Mouse (Mus musculus) ZHBTc4 (cell line): ENCODE measurements around the gene Phactr2.

Source experiments
- DNase-seq: peaks from one replicate; pipeline ENCODE4 v3.0.0-alpha.2; 2011; ENCODE audit warnings: low read depth, low spot score

Gene Phactr2

DNA sequence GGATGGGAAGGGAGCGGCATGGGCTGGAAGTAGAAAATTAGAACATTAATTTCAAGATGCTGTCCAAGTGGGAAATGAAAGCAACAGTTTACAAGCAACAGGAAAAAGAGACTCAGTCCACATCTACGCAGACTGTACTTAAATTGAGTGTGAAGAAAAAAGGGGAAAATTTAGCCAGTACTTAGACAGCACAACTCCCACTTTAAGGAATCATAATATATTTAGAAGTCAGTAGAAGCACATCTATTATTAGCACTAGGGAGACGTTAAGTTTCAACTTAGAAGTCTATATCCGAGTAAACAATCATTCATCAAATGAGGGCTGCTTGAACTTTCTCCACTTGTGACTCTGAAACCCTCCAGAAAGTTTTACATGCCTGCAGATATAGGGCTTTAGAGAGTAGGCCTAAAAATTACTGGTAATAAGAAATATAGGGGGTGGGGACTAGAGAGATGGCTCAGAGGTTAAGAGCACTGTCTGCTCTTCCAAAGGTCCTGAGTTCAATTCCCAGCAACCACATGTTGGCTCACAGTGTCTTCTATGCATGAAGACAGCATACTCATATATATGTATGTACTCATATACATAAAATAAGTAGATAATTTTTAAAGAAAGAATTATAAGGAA is 142.7 kb downstream of the Phactr2 start:
- no peak for DNase-seq

DNA sequence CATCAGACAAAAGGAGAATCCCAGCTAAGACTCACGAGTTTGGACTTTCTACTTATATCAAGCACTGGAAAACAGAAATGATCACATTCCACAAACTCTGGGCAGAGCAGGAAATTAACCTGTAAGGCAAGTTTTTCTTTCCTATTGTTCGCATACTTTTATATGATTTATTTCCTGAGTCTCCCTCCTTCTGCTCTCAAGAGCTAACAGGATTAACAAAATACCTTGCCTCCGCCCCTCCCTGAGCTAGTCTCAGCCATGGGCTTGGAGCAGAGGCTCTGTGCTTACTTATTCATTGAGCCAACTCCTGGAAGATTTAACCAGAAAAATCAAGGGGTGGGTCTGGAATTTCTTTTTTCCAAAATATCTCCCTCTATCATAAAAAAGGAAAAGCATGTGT is 145.6 kb downstream of the Phactr2 start:
- DNase-seq: no peak

DNA sequence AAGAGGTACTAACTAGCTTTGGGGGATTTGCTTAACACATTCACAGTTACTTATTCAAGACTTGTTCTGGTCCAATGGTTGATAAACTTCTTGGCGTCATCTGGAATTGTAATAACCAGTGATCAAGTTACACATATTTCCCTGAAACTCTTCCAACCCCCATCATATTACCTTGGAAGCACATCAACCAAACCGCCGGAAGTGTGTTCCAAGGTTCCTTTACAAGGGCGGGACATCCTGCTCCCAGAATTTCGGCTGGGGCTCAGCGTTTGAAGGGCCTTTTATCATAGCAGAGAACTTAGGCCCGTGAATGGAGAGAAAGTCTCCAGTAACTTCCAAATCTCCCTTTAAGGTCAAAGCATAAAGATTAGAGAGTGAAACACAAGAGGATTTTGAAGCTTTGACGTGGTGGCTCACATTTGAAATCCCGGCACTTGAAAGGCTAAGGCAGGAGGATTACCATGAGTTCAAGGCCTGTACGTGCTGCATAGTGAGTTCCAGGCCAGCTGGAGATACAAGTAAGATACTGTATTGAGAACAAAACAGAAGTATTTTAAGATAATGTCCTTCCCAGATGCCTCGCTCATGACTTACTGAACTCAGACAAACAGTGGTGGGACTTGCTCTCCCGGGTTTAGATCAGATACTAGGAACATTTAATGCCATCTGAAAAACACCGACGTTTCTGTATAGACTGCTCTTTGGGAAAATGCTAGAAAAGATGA is 147.9 kb downstream of the Phactr2 start:
- no peak for DNase-seq

DNA sequence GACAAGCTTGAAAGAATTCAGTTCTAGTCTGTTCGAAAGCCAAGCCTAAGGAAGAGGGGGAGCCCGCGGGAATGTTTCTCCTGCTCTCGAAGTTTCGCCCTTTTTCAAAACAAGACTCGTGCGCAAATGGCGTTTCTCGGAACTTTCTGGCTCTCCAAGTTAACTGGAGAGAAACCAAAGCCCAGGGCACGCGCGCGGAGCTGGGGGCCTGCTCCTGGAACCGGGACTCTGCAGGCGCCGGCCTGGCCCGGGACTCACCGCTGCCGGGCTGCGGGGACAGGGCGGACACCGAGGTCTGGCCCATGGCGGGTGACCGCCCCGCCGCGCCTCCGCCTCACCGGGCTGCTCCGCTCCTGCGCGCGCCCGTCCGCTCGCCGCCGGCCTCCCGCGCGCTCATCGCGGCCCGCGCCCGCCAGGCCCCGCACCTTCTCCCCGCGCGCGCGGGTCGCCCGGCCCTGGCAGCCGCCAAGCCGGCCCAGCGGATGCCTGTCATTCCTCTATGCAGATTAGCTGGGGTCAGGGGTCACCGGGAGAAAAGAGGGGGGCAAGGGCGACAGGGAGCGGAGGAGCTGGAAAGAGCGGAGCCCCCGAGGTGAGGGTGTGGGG is 150.3 kb downstream of the Phactr2 start:
- DNase-seq: peak; percentile 77

DNA sequence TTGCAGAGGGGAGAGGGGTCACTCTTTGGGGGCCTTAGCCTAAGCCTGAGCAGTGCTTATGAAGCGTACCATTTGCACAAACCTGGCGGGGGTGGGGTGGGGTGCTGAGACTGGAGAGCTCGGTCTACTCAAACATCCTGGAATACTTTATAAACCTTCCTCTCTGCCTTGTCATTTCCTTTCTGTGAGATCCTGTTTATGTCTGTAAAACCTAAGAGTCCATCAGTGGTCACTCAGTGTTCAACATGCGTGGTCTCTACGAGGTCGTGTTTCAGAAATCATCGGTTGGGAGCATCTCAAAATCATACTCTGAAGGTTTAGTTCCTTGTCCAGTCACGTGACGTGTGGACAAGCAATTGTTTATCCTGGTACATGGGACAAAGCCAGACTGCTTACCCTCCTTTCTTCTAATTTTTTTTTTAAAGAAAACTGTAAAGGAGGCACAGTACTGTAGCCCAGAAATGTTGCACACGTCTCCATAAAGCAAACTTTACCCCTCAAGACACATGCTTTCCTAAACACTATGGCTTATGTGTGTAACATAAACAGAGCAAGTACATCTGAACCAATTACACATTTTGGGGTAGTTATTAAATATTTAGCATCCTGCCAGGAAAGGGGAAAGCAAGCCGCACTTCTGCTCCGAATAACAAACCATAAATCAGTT is 150.9 kb downstream of the Phactr2 start:
- peak; percentile 16 for DNase-seq

DNA sequence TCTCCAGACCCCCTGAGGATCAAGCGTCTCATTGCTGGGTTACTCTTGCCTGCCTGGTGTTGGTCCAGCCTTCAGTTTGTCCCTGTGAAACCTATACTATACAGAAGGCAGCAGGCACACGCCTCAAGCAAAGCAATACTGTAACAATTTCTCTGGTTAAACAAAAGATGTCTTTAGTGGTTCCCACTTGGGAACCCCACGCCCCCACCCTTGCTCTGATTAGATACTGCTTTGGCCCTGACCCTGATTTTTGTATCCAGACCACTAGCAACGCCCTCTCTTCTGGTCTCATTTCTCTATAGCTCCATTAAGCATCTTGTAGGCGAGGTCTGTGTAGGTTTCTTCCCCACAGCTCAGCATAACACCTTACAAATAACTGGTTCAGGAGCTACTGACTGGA is 159.2 kb downstream of the Phactr2 start:
- no peak for DNase-seq

DNA sequence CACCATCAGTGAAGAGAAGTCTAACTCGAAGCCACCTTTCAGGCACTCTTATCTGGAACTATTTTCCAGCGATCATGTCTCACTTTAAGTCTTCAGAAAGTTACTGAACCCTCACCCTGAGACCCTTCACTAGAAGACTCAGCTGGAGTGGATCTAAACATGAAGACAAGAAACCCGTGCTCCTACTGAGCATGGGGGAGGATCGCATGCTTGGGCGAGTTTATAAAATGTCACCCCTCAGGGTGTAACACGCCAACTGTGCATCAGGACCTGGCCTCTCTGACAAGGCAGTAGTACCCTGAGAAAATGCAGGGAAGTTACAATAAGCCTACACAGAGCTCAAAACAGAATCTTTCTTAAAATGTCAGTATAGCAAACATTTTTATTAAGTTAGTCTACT is 161.6 kb downstream of the Phactr2 start:
- no peak for DNase-seq

DNA sequence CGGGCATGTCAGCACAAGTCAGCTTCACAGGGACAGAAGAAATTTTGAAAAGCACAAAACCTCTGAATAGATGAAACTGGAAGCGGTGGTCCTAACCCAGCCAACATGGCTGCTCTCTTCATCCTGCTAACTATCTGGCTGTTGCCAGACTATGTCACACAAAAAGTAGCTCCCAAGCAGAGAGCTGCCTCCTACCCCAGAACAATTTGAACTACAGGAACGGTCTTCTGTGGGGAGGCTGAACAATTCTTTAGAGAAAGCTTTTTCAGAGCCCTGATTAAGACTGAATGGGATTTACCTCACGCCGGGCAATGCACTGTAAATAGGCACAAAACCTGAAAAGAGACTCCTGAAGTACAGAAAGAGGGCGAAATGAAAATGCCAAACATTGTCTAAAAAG is 162.6 kb downstream of the Phactr2 start:
- no peak for DNase-seq

DNA sequence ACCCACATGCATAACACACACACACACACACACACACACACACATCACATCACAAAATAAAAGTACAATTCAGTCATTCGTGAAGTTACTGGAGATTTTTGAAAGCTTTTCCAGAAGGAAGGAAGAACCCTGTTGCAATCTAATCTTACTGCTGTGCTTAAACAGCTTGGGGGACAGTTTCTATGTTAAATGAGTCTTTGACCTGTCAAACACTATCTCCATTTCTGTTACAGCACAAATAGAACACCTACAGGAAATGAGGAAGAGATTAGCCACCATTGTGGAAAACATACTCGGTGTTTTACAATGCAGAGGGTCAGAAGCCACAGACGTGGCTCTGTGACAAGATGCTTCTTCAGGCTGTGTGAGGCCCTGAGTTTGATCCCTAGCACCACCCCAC is 164.1 kb downstream of the Phactr2 start:
- no peak for DNase-seq

DNA sequence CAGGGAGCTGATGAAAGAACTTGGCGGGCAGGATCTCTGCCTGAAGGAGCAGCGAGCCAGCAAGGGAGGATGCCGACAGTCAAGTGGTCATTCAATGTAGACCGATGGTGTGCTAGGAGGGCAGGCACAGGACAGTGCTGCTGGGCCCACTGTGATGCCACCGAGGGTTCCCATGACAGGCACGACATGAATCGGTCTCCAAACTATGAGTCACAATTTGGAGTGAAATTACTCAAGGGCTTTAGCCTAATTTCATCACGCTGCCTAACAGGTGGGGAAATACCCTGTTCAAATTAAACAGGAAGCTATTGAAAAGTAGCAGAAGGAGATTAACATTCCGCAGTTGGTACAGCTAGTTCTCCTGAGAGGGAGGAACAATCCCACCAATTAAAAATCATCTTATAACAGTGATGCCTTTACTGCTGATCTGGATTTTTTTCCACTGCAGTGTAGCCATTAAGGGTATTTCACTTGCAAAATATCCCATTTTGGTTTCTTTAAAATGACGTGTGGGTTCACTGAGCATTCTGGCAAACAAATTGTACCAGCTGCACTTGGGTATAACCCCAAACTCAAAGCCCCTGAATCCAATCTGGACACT is 169.5 kb downstream of the Phactr2 start:
- no peak for DNase-seq

DNA sequence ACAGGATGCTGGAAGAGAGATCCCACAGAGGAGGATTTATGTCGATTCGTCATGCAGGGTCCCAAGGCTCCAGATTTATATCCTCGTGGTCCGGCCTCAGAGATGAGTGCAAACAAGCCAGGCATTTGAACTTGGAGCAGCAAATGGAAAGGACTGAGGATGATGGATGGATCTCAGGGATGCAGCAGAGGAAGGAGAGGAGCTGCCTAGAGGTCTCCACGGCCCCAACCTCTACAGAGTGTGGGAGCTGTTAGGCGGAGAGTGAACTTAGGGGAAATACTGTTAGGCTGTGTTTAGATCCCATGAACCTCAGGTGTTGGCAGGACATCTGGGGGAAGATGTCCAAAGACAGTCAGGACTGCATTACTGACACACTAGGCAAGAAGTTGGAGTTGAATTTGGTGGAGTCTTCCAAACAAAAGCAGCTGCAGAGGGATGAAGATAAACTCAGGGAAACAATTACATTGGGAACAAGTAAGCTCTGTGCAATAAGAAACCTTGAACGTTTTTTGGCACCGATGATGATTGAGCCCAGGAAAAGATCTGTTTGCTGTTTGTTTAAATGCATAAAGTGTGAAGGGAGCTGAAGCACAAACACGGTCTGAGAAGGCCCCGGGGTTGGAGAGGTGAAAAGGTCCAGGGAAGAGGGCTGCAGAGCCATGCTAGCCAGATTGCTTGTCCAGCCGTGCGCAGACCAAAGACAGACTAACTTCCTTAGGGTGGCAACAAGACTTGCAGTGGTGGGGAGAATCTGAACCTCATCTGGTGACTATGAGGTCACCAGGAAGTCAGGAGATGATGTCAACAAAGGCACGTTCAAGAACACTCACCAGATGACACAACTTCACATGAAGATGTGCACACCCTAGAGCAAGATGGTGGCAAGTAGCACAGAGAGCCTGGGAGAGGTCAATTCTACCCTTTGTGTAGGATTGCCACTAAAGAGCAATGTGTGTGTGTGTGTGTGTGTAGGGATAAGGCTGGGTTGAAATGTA is 170.6 kb downstream of the Phactr2 start:
- DNase-seq: no peak

DNA sequence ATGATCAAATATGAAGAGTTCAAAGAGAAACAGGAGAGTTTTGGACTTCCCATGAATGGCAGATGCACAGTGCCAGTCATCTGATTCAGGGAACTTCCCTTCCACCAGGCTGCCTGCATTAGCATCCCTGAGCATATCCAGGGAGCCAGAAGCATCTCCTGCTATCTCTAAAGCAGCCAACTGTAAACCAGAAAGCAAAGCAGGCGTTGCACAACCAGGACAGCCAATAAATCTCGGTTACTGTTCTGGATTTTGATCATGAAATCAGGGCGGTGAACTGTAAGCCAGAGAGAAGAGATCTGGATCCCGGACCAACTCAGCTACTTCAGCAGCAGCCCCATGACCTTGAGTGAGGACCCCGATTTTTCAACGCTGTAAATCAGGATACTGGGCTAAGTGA is 173.6 kb downstream of the Phactr2 start:
- DNase-seq: no peak

DNA sequence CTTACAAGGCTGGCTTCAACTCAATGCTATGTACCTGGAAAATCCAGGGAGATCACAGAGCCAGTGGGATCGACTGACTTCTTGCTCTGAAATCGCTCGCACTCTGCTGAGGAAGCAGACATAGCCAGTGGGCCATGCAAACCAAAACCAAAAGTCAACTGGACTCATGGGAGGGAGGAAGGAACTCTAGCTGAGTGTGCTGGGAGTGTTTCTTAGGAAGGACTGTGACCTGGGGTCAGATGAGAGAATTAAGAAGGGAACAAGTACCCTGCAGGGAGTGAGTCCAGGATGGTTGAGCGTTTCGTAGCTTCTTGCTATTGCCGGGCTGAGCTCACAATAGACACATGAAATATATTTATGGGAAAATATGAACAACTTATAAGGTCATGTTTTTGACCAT is 174.0 kb downstream of the Phactr2 start:
- no peak for DNase-seq

DNA sequence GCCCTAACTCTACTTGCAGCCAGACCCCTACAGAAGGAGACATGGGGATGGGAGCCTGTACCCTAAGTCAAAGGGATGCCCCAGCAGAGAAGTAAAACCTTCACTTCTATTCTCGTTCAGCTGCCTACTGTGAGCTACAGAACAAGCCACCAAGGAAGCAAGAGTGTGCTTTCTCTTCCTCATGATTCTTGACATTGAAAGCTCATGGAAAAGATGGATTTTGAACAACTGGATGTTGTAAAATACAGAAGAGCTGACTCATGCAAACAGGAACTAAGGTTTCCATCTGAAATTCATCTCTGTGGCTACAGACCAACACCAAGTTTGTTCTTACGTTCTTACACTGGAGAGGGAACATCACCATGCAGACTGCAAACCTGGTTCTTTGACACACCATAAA is 179.3 kb downstream of the Phactr2 start:
- DNase-seq: no peak

DNA sequence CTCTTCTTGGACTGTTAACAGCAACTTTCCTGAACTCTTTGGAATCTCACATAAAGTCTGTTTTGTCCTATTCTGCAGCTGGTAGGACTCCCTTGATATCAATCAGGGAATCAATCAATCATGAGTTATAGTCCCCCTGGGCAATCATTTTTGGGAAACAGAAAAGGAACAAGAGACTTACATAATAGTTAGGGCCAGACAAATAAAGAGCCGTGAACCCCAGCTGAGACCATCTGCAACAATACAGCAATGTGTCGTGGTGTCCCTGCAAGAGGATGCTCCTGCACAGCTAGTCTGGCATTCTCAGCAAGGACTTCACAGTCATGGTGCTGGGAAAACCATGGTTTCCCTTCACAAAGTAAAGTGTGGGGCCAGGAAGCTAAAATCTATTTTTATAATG is 182.2 kb downstream of the Phactr2 start:
- DNase-seq: no peak

DNA sequence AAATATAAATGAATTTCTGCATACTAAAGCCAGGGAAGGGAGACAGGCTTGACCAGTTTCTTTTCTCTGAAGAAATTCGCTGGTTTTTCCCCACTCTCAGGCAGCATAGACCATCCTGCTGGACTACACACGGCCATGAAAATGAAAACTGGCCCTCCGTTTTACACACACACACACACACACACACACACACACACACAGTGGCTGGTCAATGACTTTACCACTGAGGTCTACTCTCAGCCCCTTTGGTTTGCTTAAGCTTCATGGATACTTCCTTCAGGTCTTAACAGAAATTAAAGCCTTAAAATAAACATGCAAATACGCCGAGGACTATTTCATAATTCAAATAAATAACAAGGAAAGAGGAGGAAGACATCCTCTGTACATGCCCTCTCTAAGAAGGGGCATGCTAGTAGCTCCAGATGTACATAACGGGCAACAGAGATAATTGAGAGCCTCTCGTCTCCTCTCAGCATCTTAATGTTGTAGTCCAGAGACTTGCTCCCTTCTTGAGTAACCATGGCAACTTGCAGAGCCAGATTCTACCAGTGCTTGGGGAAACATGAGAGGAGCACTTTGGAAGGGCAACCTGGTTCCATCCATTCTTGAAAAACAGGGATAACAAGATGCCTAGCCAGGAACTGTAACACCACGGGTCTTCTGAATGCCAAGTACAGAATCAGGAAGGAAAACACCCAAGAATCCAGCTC is 184.8 kb downstream of the Phactr2 start:
- DNase-seq: no peak

DNA sequence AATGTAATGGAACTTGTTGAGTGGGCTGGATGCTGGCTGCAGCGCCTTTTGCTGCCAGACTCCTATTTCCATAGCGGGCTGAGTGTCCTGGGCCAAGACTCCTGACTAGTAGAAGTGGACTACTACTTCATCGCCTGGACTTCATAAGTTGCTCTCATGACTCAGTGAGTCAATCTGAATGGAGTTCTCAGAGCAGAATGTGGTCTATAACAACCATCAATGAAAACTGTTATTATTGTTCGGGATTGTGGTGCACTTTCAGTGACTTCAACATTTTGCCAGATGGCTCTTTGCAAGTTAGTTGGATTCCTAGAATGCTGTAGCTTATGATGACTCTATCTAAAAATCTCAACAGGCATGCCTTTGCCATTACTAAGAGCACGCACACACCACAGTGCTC is 185.9 kb downstream of the Phactr2 start:
- no peak for DNase-seq

DNA sequence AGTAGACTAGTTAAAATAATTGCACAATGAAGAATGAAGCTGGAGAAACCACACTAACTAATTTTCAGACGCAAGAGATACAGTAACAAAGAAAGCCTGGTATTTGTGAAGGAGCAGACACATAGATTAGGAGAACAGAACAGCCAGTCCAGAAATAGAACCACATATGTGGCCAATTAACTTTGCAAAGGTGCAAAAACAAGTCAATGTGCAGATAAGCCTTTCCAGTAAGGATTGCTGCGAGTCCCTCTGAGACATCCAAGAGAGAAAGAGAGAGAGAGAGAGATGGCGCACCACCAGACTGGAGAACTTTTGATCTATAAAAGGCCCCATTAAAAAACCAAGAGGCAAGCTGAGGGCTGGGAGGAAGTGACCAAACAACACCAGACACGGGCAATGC is 190.8 kb downstream of the Phactr2 start:
- no peak for DNase-seq

DNA sequence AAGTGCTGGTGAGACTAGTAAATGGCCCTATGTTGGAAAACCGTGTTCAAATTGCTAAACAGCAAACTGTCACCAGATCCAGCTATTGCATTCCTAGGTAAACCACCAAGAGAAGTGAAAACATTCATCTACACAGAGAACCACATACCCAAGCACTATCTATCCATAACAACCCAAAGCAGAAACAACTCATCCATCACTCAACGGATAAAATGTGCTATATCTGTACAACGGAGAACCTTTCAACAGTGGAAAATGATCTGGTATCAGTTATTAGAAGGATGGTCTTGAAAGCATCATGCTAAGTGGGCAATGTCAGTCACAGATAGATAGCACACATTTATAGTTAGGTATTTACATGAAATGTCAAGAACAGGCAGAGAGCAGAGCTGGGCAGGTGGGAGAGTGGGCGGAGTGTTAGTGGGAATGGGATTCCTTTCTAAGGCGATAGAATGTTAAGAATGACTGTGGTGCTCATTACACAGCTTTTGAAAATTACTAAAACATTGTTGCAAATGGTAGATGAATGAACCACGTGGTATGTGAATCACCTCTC is 193.8 kb downstream of the Phactr2 start:
- DNase-seq: no peak

DNA sequence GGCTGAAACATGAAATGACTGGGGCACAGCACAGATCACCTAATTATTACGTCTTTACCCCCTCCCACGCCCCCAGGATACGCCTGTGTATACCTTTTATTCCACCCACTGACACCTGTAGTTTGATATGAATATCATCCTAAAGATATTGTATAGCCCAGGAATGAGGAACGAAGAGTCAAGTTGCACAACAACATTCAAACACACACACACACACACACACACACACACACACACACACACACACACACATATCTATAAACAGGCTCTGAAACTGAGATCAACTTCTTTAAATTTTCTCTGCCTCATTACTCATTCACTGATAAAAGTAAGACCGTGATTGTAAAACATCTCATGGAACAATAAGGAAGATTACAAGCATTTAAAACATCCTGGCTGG is 197.9 kb downstream of the Phactr2 start:
- DNase-seq: no peak
